Mouse (Mus musculus) left cerebral cortex, postnatal 4 days (tissue): Measurements from ENCODE around the gene Daam2. TPM values are rescaled to one million over a fixed set of nuclear protein-coding genes. Genes with fewer than 3 reads are reported as not detected.

ENCODE experiments used
- DNase-seq: peaks from one replicate; pipeline ENCODE4 v3.0.0-alpha.2; 2022
- intact Hi-C: fragments of 180-260 bp; cut with DNase I; formaldehyde crosslinking; loops from one replicate; pipeline ENCODE4 v1.15.1; 2025
- total RNA-seq, 2 experiments: library from RNA; stranded (reverse); gene quantifications; 2 replicates each; pipeline ENCODE4 v1.2.3; 2021

Daam2 gene
- total RNA-seq, 2 experiments from 2014 or later, result 14.0 to 15.8 TPM

- no peak for DNase-seq
- intact Hi-C loops, result no loop called here
Measured at GRCm38 (mm10) chr17:49534267-49534719, 29.9 kb downstream of the Daam2 start.

- no peak for DNase-seq
- intact Hi-C loops, result no loop called here
Measured at GRCm38 (mm10) chr17:49531661-49532060, 32.5 kb downstream of the Daam2 start.

GRCm38 (mm10) chr17:49530215-49530614, 33.9 kb downstream of the Daam2 start:
- DNase-seq, result peak; percentile 53
- intact Hi-C loops, result no loop called here

- intact Hi-C loops, result no loop called here
- DNase-seq, result no peak
Measured at GRCm38 (mm10) chr17:49528503-49529205, 35.5 kb downstream of the Daam2 start.

- DNase-seq, result no peak
- intact Hi-C loops, result no loop called here
Measured at GRCm38 (mm10) chr17:49528033-49528432, 36.1 kb downstream of the Daam2 start.

GRCm38 (mm10) chr17:49526566-49526965, 37.6 kb downstream of the Daam2 start:
- no peak for DNase-seq
- intact Hi-C loops, result no loop called here

GRCm38 (mm10) chr17:49525911-49526310, 38.2 kb downstream of the Daam2 start:
- intact Hi-C loops, result no loop called here
- no peak for DNase-seq

GRCm38 (mm10) chr17:49524584-49524983, 39.6 kb downstream of the Daam2 start:
- intact Hi-C loops, result no loop called here
- DNase-seq, result no peak

GRCm38 (mm10) chr17:49522435-49522834, 41.7 kb downstream of the Daam2 start:
- DNase-seq, result no peak
- intact Hi-C loops, result no loop called here

GRCm38 (mm10) chr17:49522002-49522401, 42.1 kb downstream of the Daam2 start:
- intact Hi-C loops, result no loop called here
- DNase-seq, result no peak

GRCm38 (mm10) chr17:49520674-49521073, 43.5 kb downstream of the Daam2 start:
- no peak for DNase-seq
- intact Hi-C loops, result no loop called here

- DNase-seq, result no peak
- intact Hi-C loops, result no loop called here
Measured at GRCm38 (mm10) chr17:49519576-49520247, 44.4 kb downstream of the Daam2 start.

- no peak for DNase-seq
- intact Hi-C loops, result no loop called here
Measured at GRCm38 (mm10) chr17:49517091-49517490, 47.1 kb downstream of the Daam2 start.

GRCm38 (mm10) chr17:49515678-49516077, 48.5 kb downstream of the Daam2 start:
- intact Hi-C loops, result no loop called here
- no peak for DNase-seq

- intact Hi-C loops, result no loop called here
- no peak for DNase-seq
Measured at GRCm38 (mm10) chr17:49515141-49515540, 49.0 kb downstream of the Daam2 start.

- DNase-seq, result peak; percentile 56
- intact Hi-C loops, result no loop called here
Measured at GRCm38 (mm10) chr17:49512671-49513085, 51.5 kb downstream of the Daam2 start.

GRCm38 (mm10) chr17:49509431-49509830, 54.7 kb downstream of the Daam2 start:
- DNase-seq, result no peak

GRCm38 (mm10) chr17:49503246-49503900, 60.8 kb downstream of the Daam2 start:
- intact Hi-C loops, result no loop called here
- DNase-seq, result no peak

More at GRCm38 (mm10) chr17:49509431-49509830, 54.7 kb downstream of the Daam2 start:
- intact Hi-C loops, result no loop called here

GRCm38 (mm10) chr17:49500234-49500633, 63.9 kb downstream of the Daam2 start:
- peak; percentile 36 for DNase-seq
- intact Hi-C loops, result no loop called here

- intact Hi-C loops, result no loop called here
- peak; percentile 37 for DNase-seq
Measured at GRCm38 (mm10) chr17:49499635-49500034, 64.5 kb downstream of the Daam2 start.

GRCm38 (mm10) chr17:49498169-49498568, 66.0 kb downstream of the Daam2 start:
- DNase-seq, result no peak
- intact Hi-C loops, result no loop called here

- no peak for DNase-seq
- intact Hi-C loops, result no loop called here
Measured at GRCm38 (mm10) chr17:49493276-49493675, 70.9 kb downstream of the Daam2 start.
